Mouse (Mus musculus): ENCODE measurements around the gene Gm21680. TPM values are rescaled to one million over a fixed set of nuclear protein-coding genes. Genes with fewer than 3 reads are reported as not detected.

Gm21680 gene
- not detected in 2 replicates for polyA plus RNA-seq (2012; rRNA removed)

DNA sequence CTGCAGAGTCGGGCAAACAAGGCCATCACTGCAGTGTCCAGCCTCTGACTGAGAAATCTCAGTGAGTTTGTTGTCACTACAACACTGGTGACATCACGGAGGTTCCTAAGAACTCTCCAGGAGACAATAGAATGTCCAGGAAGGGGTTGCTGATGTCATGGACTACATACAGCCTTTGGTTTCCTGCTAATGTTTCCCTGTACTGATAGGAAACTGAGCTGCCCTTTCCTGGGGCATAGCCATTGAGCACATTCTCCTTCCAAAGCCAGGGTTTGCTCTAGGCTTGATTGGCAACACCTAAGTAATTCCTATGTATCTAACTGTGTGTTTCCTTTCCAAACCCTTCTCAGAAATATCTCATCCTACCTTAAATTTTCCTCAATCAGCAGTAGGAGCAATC lies at the start of gene Gm21680:
TSS of gene Gm21680 (minus strand) at position 101 of the 400 bp plus-strand sequence.

DNA sequence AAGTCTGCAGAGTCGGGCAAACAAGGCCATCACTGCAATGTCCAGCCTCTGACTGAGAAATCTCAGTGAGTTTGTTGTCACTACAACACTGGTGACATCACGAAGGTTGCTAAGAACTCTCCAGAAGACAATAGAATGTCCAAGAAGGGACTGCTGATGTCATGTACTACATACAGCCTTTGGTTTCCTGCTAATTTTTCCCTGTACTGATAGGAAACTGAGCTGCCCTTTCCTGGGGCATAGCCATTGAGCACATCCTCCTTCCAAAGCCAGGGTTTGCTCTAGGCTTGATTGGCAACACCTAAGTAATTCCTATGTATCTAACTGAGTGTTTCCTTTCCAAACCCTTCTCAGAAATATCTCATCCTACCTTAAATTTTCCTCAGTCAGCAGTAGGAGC lies 32.2 kb upstream of the Gm21680 start, which contains the start of gene Gm1979:
TSS of gene Gm1979 (minus strand) at position 101 of the 400 bp plus-strand sequence.

DNA sequence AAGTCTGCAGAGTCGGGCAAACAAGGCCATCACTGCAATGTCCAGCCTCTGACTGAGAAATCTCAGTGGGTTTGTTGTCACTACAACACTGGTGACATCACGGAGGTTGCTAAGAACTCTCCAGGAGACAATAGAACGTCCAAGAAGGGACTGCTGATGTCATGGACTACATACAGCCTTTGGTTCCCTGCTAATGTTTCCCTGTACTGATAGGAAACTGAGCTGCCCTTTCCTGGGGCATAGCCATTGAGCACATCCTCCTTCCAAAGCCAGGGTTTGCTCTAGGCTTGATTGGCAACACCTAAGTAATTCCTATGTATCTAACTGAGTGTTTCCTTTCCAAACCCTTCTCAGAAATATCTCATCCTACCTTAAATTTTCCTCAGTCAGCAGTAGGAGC lies 16.1 kb upstream of the Gm21680 start, which contains the start of gene Gm21698:
TSS of gene Gm21698 (minus strand) at position 101 of the 400 bp plus-strand sequence.

DNA sequence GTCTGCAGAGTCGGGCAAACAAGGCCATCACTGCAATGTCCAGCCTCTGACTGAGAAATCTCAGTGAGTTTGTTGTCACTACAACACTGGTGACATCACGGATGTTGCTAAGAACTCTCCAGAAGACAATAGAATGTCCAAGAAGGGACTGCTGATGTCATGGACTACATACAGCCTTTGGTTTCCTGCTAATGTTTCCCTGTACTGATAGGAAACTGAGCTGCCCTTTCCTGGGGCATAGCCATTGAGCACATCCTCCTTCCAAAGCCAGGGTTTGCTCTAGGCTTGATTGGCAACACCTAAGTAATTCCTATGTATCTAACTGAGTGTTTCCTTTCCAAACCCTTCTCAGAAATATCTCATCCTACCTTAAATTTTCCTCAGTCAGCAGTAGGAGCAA lies 18.1 kb downstream of the Gm21680 start, which contains the start of gene Gm21671:
TSS of gene Gm21671 (minus strand) at position 101 of the 400 bp plus-strand sequence.

DNA sequence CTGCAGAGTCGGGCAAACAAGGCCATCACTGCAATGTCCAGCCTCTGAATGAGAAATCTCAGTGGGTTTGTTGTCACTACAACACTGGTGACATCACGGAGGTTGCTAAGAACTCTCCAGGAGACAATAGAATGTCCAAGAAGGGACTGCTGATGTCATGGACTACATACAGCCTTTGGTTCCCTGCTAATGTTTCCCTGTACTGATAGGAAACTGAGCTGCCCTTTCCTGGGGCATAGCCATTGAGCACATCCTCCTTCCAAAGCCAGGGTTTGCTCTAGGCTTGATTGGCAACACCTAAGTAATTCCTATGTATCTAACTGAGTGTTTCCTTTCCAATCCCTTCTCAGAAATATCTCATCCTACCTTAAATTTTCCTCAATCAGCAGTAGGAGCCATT lies 30.2 kb downstream of the Gm21680 start, which contains the start of gene Gm21663:
TSS of gene Gm21663 (minus strand) at position 101 of the 400 bp plus-strand sequence.

Other genes starting within 250 kb of the Gm21680 start
- gene Actr3b, start 212.7 kb downstream of the Gm21680 start, polyA plus RNA-seq (2012; rRNA removed), result 4.6 and 5.7 TPM in 2 replicates
- not detected in 2 replicates for gene Gm21663, start 30.3 kb downstream of the Gm21680 start, polyA plus RNA-seq (2012; rRNA removed)
- gene Gm21671, start 18.2 kb downstream of the Gm21680 start, polyA plus RNA-seq (2012; rRNA removed), result not detected in 2 replicates
- gene Gm21698, start 16.0 kb upstream of the Gm21680 start, polyA plus RNA-seq (2012; rRNA removed), result not detected in 2 replicates
- not detected in 2 replicates for gene Gm1979, start 32.1 kb upstream of the Gm21680 start, polyA plus RNA-seq (2012; rRNA removed)
- not detected in 2 replicates for gene Gm5862, start 50.3 kb upstream of the Gm21680 start, polyA plus RNA-seq (2012; rRNA removed)
- gene Speer4a, start 66.9 kb upstream of the Gm21680 start, polyA plus RNA-seq (2012; rRNA removed), result 0.02 TPM in 1 of 2 replicates, not detected in the other
- gene Gm7347, start 85.9 kb upstream of the Gm21680 start, polyA plus RNA-seq (2012; rRNA removed), result not detected in 2 replicates
- gene Gm10471, start 116.6 kb upstream of the Gm21680 start, polyA plus RNA-seq (2012; rRNA removed), result not detected in 2 replicates
- not detected in 2 replicates for gene 5031410I06Rik, start 132.7 kb upstream of the Gm21680 start, polyA plus RNA-seq (2012; rRNA removed)
- gene Gm10220, start 148.8 kb upstream of the Gm21680 start, polyA plus RNA-seq (2012; rRNA removed), result not detected in 2 replicates